Mouse (Mus musculus): ENCODE measurements around the gene Milr1. TPM values are rescaled to one million over a fixed set of nuclear protein-coding genes. Genes with fewer than 3 reads are reported as not detected.
"Not testable (repeated sequence)": the region's sequence is repeated elsewhere in the genome, so short reads cannot be mapped to it uniquely, and the experiment has no call there.

The Milr1 gene
- polyA plus RNA-seq, 1 experiment from 2014 or later = 1.6 TPM

GRCm38 (mm10) chr11:106710789-106711188, 40.2 kb upstream of the Milr1 start:
- H3K4me2 ChIP-seq (ENCODE audit: low read depth, low read length) = no peak overlapping the region
- ATAC-seq = no peak
- H3K27ac ChIP-seq (ENCODE audit: low read length) = peak overlapping the region; percentile 15; the same call in 1 of the 2 replicates

DNA sequence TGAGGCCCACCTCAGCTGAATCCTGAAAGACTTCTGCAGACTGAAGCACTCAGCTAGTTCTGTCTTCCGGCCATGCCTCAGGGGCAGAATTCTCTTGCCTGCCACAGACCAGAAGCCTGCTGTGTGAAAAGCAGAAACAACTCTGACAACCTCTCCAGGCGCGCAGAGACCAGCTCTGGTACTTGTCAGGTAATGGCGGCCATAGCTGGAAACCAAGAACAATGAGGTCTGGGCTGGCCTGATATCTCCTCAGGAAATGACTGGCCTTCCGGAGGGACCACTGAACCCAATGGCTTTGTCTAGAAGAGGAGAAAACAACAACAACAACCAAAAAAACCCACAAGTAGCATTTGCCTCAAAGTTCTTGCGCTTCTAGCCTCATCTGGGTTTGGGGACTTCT, 36.0 kb upstream of the Milr1 start:
- Histone ChIP-seq H3K4me3 (ENCODE audit: low read length) (peak overlapping the region; percentile 26; the same call in 1 of the 2 replicates), H3K36me3 (ENCODE audit: control insufficient read depth, insufficient read depth, low read length) (no peaks in the 10 kb centered on the region), H3K27me3 (replicated peaks; ENCODE audit: control insufficient read depth, insufficient read depth, low read length) (no peaks in the 10 kb centered on the region), H3K4me2 (ENCODE audit: low read depth, low read length) (no peak overlapping the region), H3K9me3 (ENCODE audit: control insufficient read depth, low read length) (no peaks in the 10 kb centered on the region), H3K9ac (ENCODE audit: low read depth, low read length) (peak overlapping the region; percentile 17; the same call in 1 of the 2 replicates), H3K27ac (ENCODE audit: low read length) (peak overlapping the region; percentile 33), H3K4me1 (ENCODE audit: control insufficient read depth, insufficient read depth, low read length) (no peaks in the 10 kb centered on the region)
- ATAC-seq = 0 out of 2 replicates have a peak, but pooled peaks have one; percentile 29
- 68% methylated on average over 6 of the region's 6 CpGs for WGBS

More at GRCm38 (mm10) chr11:106710789-106711188, 40.2 kb upstream of the Milr1 start:
- no peaks in the 10 kb centered on the region for H3K36me3 ChIP-seq (ENCODE audit: control insufficient read depth, insufficient read depth, low read length)
- no peaks in the 10 kb centered on the region for H3K9me3 ChIP-seq (ENCODE audit: control insufficient read depth, low read length)
- H3K9ac ChIP-seq (ENCODE audit: low read depth, low read length) = no peak overlapping the region
- no peaks in the 10 kb centered on the region for H3K27me3 ChIP-seq (replicated peaks; ENCODE audit: control insufficient read depth, insufficient read depth, low read length)
- no peak overlapping the region for H3K4me3 ChIP-seq (ENCODE audit: low read length)
- 75% methylated on average over 5 of the region's 5 CpGs for WGBS
- peaks cover 6% of the 10 kb centered on the region; the same call in 1 of the 2 replicates for H3K4me1 ChIP-seq (ENCODE audit: control insufficient read depth, insufficient read depth, low read length)

DNA sequence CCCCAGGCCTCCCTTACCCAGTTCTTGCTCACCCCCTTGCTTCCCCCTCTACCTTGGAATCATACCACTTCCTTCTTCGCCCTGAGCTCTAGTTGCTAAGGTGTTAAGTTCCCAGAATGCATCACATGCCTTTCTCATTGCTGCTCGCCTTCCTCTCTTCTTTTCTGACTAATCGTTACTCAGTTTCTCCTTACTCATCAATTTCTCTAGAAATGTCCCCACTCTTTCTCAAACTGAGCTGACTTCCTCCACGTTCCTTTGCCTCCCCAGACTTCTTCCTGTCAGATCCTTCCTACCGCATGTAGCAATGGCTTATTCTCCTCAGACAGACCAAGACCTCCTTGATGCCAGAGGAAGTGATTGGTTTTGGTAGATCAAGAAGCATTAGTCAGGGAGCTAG, 34.5 kb upstream of the Milr1 start:
- no peak overlapping the region for H3K9ac ChIP-seq (ENCODE audit: low read depth, low read length)
- no peak overlapping the region for H3K4me3 ChIP-seq (ENCODE audit: low read length)
- WGBS = 83% methylated on average over 5 of the region's 5 CpGs
- no peaks in the 10 kb centered on the region for H3K9me3 ChIP-seq (ENCODE audit: control insufficient read depth, low read length)
- ATAC-seq = no peak
- H3K27ac ChIP-seq (ENCODE audit: low read length) = no peak overlapping the region
- H3K4me1 ChIP-seq (ENCODE audit: control insufficient read depth, insufficient read depth, low read length) = no peaks in the 10 kb centered on the region
- H3K36me3 ChIP-seq (ENCODE audit: control insufficient read depth, insufficient read depth, low read length) = no peaks in the 10 kb centered on the region
- H3K4me2 ChIP-seq (ENCODE audit: low read depth, low read length) = no peak overlapping the region
- H3K27me3 ChIP-seq (replicated peaks; ENCODE audit: control insufficient read depth, insufficient read depth, low read length) = no peaks in the 10 kb centered on the region

DNA sequence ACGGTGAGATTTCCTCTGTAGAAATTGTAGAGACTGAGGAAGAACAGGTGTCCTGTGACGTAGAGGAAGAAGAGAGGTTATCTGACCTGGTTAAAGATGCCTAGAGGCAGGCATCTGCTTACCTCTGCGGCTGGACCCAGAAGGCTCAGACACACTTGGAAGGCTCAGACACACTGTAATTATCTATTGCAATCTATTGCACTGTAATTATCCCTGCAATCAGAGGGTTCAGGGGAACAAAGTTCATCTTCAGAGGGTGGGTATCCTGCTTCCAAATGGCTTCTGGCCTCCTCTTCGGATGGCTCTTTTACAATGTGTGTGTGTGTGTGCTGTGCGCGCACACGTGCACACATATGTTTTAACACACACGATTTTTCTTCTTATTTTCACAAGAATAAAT, 30.6 kb upstream of the Milr1 start:
- Histone ChIP-seq H3K4me3 (ENCODE audit: low read length) (no peak overlapping the region), H3K4me1 (ENCODE audit: control insufficient read depth, insufficient read depth, low read length) (peaks cover 13% of the 10 kb centered on the region), H3K9me3 (ENCODE audit: control insufficient read depth, low read length) (no peaks in the 10 kb centered on the region), H3K27ac (ENCODE audit: low read length) (no peak overlapping the region), H3K27me3 (replicated peaks; ENCODE audit: control insufficient read depth, insufficient read depth, low read length) (no peaks in the 10 kb centered on the region), H3K9ac (ENCODE audit: low read depth, low read length) (no peak overlapping the region), H3K4me2 (ENCODE audit: low read depth, low read length) (no peak overlapping the region), H3K36me3 (ENCODE audit: control insufficient read depth, insufficient read depth, low read length) (no peaks in the 10 kb centered on the region)
- peak; percentile 73 for ATAC-seq
- WGBS = 62% methylated on average over 8 of the region's 8 CpGs

- Histone ChIP-seq H3K4me3 (ENCODE audit: low read length) (no peak overlapping the region), H3K4me2 (ENCODE audit: low read depth, low read length) (no peak overlapping the region), H3K4me1 (ENCODE audit: control insufficient read depth, insufficient read depth, low read length) (peaks cover 14% of the 10 kb centered on the region), H3K9ac (ENCODE audit: low read depth, low read length) (no peak overlapping the region), H3K36me3 (ENCODE audit: control insufficient read depth, insufficient read depth, low read length) (no peaks in the 10 kb centered on the region), H3K27ac (ENCODE audit: low read length) (0 out of 2 replicates have a peak overlapping the region, but pooled peaks have one; percentile 12), H3K9me3 (ENCODE audit: control insufficient read depth, low read length) (no peaks in the 10 kb centered on the region), H3K27me3 (replicated peaks; ENCODE audit: control insufficient read depth, insufficient read depth, low read length) (no peaks in the 10 kb centered on the region)
- 15% methylated on average over 7 of the region's 7 CpGs for WGBS
- peak; percentile 62 for ATAC-seq
Measured at GRCm38 (mm10) chr11:106722831-106723361, 28.1 kb upstream of the Milr1 start.

- no peaks in the 10 kb centered on the region for H3K27me3 ChIP-seq (replicated peaks; ENCODE audit: control insufficient read depth, insufficient read depth, low read length)
- H3K4me1 ChIP-seq (ENCODE audit: control insufficient read depth, insufficient read depth, low read length) = peaks cover 16% of the 10 kb centered on the region
- no peak overlapping the region for H3K27ac ChIP-seq (ENCODE audit: low read length)
- H3K4me3 ChIP-seq (ENCODE audit: low read length) = no peak overlapping the region
- H3K4me2 ChIP-seq (ENCODE audit: low read depth, low read length) = no peak overlapping the region
- ATAC-seq = no peak
- H3K9ac ChIP-seq (ENCODE audit: low read depth, low read length) = no peak overlapping the region
- 71% methylated on average over 15 of the region's 15 CpGs for WGBS
- no peaks in the 10 kb centered on the region for H3K9me3 ChIP-seq (ENCODE audit: control insufficient read depth, low read length)
- H3K36me3 ChIP-seq (ENCODE audit: control insufficient read depth, insufficient read depth, low read length) = no peaks in the 10 kb centered on the region
Measured at GRCm38 (mm10) chr11:106723611-106724125, 27.4 kb upstream of the Milr1 start.

DNA sequence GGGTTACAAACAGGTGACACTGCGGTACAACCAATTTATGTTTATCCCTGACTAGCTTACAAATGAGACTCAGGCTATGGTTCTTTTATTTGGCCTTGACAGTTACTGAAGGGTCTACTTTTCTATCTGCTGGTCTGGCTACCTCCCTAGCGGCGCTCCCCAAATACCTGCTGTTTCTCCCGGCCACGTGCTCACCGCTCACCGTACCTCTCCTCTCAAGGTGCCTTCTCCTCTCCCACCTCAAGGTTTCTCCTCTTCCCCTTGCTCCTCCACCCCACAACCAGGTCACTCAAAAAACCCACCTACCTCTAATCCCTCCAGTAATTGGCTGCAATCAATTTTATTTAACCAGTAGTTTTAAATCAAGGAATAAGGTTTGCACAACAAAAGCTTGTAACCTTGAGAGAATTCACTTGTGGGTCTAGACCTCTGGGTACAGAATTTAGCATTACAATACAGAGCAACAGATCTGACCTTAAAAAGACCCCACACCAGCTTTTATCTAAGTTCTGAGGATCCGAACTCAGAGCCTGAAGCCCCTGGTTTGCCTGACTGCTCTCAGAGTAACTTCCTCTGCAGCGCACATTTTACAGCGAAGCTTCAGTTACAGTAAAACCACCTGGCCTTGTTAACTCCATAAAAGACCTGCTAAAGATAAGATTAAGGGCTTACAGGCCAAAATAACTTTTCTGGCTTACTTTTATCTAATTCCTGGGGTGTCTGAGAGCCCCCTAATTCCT, 26.7 kb upstream of the Milr1 start:
- H3K4me2 ChIP-seq (ENCODE audit: low read depth, low read length) = no peak overlapping the region
- no peaks in the 10 kb centered on the region for H3K9me3 ChIP-seq (ENCODE audit: control insufficient read depth, low read length)
- H3K4me3 ChIP-seq (ENCODE audit: low read length) = no peak overlapping the region
- H3K4me1 ChIP-seq (ENCODE audit: control insufficient read depth, insufficient read depth, low read length) = peaks cover 16% of the 10 kb centered on the region
- 82% methylated on average over 10 of the region's 10 CpGs for WGBS
- peak; percentile 17; the same call in 1 of the 2 replicates for ATAC-seq
- H3K27ac ChIP-seq (ENCODE audit: low read length) = no peak overlapping the region
- no peak overlapping the region for H3K9ac ChIP-seq (ENCODE audit: low read depth, low read length)
- no peaks in the 10 kb centered on the region for H3K36me3 ChIP-seq (ENCODE audit: control insufficient read depth, insufficient read depth, low read length)
- H3K27me3 ChIP-seq (replicated peaks; ENCODE audit: control insufficient read depth, insufficient read depth, low read length) = no peaks in the 10 kb centered on the region

DNA sequence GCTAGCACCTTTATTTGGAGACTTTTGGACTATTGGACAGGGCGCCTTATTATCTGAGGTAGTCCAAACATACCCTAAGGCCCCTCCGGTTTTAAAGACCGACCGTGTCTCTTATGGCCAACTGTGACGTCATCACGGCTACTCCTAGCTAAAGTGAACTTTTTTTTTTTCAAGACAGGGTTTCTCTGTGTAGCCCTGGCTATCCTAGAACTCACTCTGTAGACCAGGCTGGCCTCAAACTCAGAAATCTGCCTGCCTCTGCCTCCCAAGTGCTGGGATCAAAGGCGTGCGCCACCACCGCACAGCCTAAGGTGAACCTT, 26.1 kb upstream of the Milr1 start:
- WGBS = 79% methylated on average over 9 of the region's 9 CpGs
- peak; percentile 9; the same call in 1 of the 2 replicates for ATAC-seq

DNA sequence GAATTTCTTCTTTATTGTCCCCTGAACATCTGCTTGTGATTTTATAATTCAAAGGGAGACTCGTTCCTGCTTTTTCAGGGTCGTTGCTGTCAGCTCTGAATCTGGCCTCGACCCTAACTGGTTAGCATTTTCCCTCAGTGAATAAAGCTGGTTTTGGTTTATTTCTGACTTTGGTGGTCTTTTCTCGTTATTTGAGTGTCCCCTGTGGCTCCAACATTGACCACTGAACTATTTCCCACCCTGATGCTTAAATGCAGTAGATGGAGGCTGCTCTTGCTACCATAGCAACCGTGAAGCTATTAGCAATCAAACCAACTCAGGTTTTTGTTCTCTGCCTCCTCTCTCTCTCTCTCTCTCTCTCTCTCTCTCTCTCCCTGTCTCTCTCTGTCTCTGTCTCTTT, 23.1 kb upstream of the Milr1 start:
- no peak for ATAC-seq
- WGBS = 61% methylated on average over 5 of the region's 5 CpGs
- Histone ChIP-seq H3K4me1 (ENCODE audit: control insufficient read depth, insufficient read depth, low read length) (peaks cover 20% of the 10 kb centered on the region), H3K4me2 (ENCODE audit: low read depth, low read length) (no peak overlapping the region), H3K36me3 (ENCODE audit: control insufficient read depth, insufficient read depth, low read length) (no peaks in the 10 kb centered on the region), H3K9me3 (ENCODE audit: control insufficient read depth, low read length) (no peaks in the 10 kb centered on the region), H3K9ac (ENCODE audit: low read depth, low read length) (no peak overlapping the region), H3K27ac (ENCODE audit: low read length) (no peak overlapping the region), H3K27me3 (replicated peaks; ENCODE audit: control insufficient read depth, insufficient read depth, low read length) (no peaks in the 10 kb centered on the region), H3K4me3 (ENCODE audit: low read length) (no peak overlapping the region)

More for the DNA sequence above, 26.1 kb upstream of the Milr1 start:
- not testable (repeated sequence) for H3K9me3 ChIP-seq (ENCODE audit: control insufficient read depth, low read length); H3K4me2 ChIP-seq (ENCODE audit: low read depth, low read length); H3K9ac ChIP-seq (ENCODE audit: low read depth, low read length); H3K4me3 ChIP-seq (ENCODE audit: low read length); H3K36me3 ChIP-seq (ENCODE audit: control insufficient read depth, insufficient read depth, low read length); H3K27ac ChIP-seq (ENCODE audit: low read length); H3K27me3 ChIP-seq (replicated peaks; ENCODE audit: control insufficient read depth, insufficient read depth, low read length)
- peaks cover 16% of the 10 kb centered on the region for H3K4me1 ChIP-seq (ENCODE audit: control insufficient read depth, insufficient read depth, low read length)

Measured in intestine, embryonic 16.5 days (tissue).